Comparison of ENCODE assay signal across 7 mouse cellular contexts in the genomic region with DNA sequence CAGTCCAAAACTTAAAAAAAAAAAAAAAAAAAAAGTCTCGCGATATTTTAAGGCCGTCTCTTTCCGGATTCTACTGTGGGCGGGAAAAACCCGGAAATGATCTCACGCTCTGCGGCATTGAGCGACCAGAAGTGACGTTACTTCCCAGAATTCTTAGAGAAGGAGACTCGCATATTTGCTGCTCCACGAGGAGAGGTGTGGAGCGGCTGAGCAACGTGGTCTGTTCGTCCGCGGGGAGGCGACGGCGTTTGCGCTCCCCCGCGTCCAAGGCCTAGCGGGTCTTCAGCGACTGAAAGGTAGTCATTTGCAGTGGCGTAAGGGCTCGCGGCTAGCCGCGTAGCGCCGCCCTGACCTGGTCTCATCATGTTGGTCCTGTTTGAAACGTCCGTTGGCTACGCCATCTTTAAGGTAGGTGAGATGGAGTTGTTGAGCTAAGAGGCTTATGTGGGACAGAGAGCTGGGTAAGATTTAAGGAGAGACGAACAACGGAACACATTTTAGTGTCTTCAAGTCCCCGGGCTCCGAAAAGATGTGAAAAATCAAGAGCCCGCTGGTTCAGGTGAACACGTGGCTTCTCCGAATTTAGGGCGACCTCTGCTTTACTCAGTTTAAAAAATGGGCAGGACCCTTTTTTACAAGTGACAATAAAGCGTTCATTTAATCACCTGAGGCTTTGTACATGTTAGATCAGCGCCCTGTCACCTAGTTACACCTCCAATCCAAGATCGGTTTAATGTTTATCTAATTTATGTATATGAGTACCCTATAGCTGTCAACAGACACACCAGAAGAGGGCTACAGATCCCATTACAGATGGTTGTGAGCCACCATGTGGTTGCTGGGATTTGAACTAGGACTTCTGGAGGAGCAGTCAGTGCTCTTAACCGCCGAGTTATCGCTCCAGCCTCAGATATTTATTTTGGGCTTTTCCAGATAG. TPM values are rescaled to one million over a fixed set of nuclear protein-coding genes. Genes with fewer than 3 reads are reported as not detected.
DNase-seq lines count a peak whose midpoint lies in the region; ATAC-seq lines count a peak whose summit lies in the region.

TSS of gene Nop58 (plus strand) at position 153 of the 937 bp plus-strand sequence.

- DNase-seq in adrenal gland, postnatal 14 days = peak; percentile 91
- DNase-seq in embryonic facial prominence, embryonic 11.5 days (ENCODE audit: low spot score) = peak; percentile 98
- peak; percentile 92 for DNase-seq in kidney, adult 11 months
- peak; percentile 88 for DNase-seq in limb, embryonic 10.5 days (ENCODE audit: low spot score)
- DNase-seq in spleen, adult 12 weeks (ENCODE audit: low spot score) = peak; percentile 77

- H3K36me3 ChIP-seq in embryonic facial prominence, embryonic 11.5 days (replicated peaks; ENCODE audit: control insufficient read depth, insufficient read depth, low read depth, low read length) = no peaks in the 10 kb centered on the region
- H3K36me3 ChIP-seq in limb, embryonic 10.5 days = peaks cover 32% of the 10 kb centered on the region
- H3K36me3 ChIP-seq in midbrain, embryonic 13.5 days = peaks cover 7% of the 10 kb centered on the region

- peak within 1 kb of the TSS; percentile 77 for H3K4me3 ChIP-seq in embryonic facial prominence, embryonic 11.5 days (ENCODE audit: low read depth, low read length)
- peak within 1 kb of the TSS; percentile 91 for H3K4me3 ChIP-seq in limb, embryonic 10.5 days
- H3K4me3 ChIP-seq in midbrain, embryonic 13.5 days (replicated peaks) = peak within 1 kb of the TSS; percentile 92

- H3K4me1 ChIP-seq in embryonic facial prominence, embryonic 11.5 days (ENCODE audit: control insufficient read depth, insufficient read depth, low read length) = peaks cover 3% of the 10 kb centered on the region; the same call in 1 of the 2 replicates
- peaks cover 17% of the 10 kb centered on the region for H3K4me1 ChIP-seq in limb, embryonic 10.5 days
- H3K4me1 ChIP-seq in midbrain, embryonic 13.5 days (replicated peaks) = peaks cover 23% of the 10 kb centered on the region

- H3K4me2 ChIP-seq in embryonic facial prominence, embryonic 11.5 days (ENCODE audit: low read depth, low read length) = peak within 1 kb of the TSS; percentile 85
- peak within 1 kb of the TSS; percentile 93 for H3K4me2 ChIP-seq in midbrain, embryonic 13.5 days (replicated peaks)

- H3K27ac ChIP-seq in embryonic facial prominence, embryonic 11.5 days (replicated peaks; ENCODE audit: low read depth, low read length) = peak within 1 kb of the TSS; percentile 37; the same call in 1 of the 2 replicates
- peak within 1 kb of the TSS; percentile 95 for H3K27ac ChIP-seq in limb, embryonic 10.5 days
- H3K27ac ChIP-seq in midbrain, embryonic 13.5 days = peak within 1 kb of the TSS; percentile 82

- H3K27me3 ChIP-seq in embryonic facial prominence, embryonic 11.5 days (ENCODE audit: control insufficient read depth, insufficient read depth, low read length) = no peaks in the 10 kb centered on the region
- no peaks in the 10 kb centered on the region for H3K27me3 ChIP-seq in limb, embryonic 10.5 days (ENCODE audit: low read depth, poor library complexity, severe bottlenecking)
- H3K27me3 ChIP-seq in midbrain, embryonic 13.5 days = peaks cover 17% of the 10 kb centered on the region

- peak within 1 kb of the TSS; percentile 83 for H3K9ac ChIP-seq in embryonic facial prominence, embryonic 11.5 days (replicated peaks; ENCODE audit: low read length)
- peak within 1 kb of the TSS; percentile 84 for H3K9ac ChIP-seq in midbrain, embryonic 13.5 days (replicated peaks)

- ATAC-seq in embryonic facial prominence, embryonic 11.5 days (replicated peaks; ENCODE audit: insufficient number of reproducible peaks, low FRiP score, low TSS enrichment, low read depth) = peak; percentile 92
- peak; percentile 98 for ATAC-seq in granulocyte monocyte progenitor cell, adult 5-6 weeks (replicated peaks; ENCODE audit: poor library complexity, severe bottlenecking)
- peak; percentile 98 for ATAC-seq in midbrain, embryonic 13.5 days

- WGBS in embryonic facial prominence, embryonic 11.5 days = under 1% methylated on average over 49 of the region's 49 CpGs
- WGBS in limb, embryonic 10.5 days = under 1% methylated on average over 49 of the region's 49 CpGs
- under 1% methylated on average over 49 of the region's 49 CpGs for WGBS in midbrain, embryonic 13.5 days

- H3K9me3 ChIP-seq in embryonic facial prominence, embryonic 11.5 days (replicated peaks; ENCODE audit: control insufficient read depth, low read length) = no peaks in the 10 kb centered on the region
- H3K9me3 ChIP-seq in limb, embryonic 10.5 days (replicated peaks) = no peaks in the 10 kb centered on the region
- no peaks in the 10 kb centered on the region for H3K9me3 ChIP-seq in midbrain, embryonic 13.5 days

RNA-seq across cellular contexts. Expression of gene Nop58, which starts in this region (rescaled TPM):
- 136 and 137 TPM in 2 replicates for total RNA-seq in adrenal gland, postnatal 14 days (2021)
- polyA plus RNA-seq in embryonic facial prominence, embryonic 11.5 days (2014; fragmentation: Nextera tagmentation; extraction: Ambion mirVana) = 300 and 347 TPM in 2 replicates
- total RNA-seq in granulocyte monocyte progenitor cell, adult 5-6 weeks (2014; fragmentation: Nextera tagmentation) = 141 and 193 TPM in 2 replicates
- 1,413 and 1,436 TPM in 2 replicates for total RNA-seq in granulocyte monocyte progenitor cell, adult 5-6 weeks (2017)
- 292 and 307 TPM in 2 replicates for polyA plus RNA-seq in limb, embryonic 10.5 days (2016; fragmentation: Nextera tagmentation; extraction: Ambion mirVana)
- polyA plus RNA-seq in midbrain, embryonic 13.5 days (2015; fragmentation: Nextera tagmentation; extraction: Ambion mirVana) = 182 and 192 TPM in 2 replicates

Comparison
In these comparisons a context has a peak if more than half of its experiments do, and no peak if none do; other contexts are left out.
1. Peak in every context shown above with its lines: DNase-seq, ATAC-seq, H3K4me3 ChIP-seq and H3K27ac ChIP-seq.
2. H3K27ac ChIP-seq: peak in every context shown above with its lines; median percentile 95 in limb, embryonic 10.5 days; 82 in midbrain, embryonic 13.5 days; 37 in embryonic facial prominence, embryonic 11.5 days.